Mouse (Mus musculus): ENCODE measurements around the gene Rem2. TPM values are rescaled to one million over a fixed set of nuclear protein-coding genes. Genes with fewer than 3 reads are reported as not detected.

Gene Rem2
- polyA plus RNA-seq, 1 experiment from 2014 or later: 4.3 TPM

Other genes with a start within 250 kb of the Rem2 start
- 240 and 247 TPM in 2 replicates for gene Dad1, start 222.0 kb upstream of the Rem2 start, polyA plus RNA-seq (2016; fragmentation: Nextera tagmentation; extraction: Ambion mirVana)
- 37.6 and 42.5 TPM in 2 replicates for gene Abhd4, start 221.9 kb upstream of the Rem2 start, polyA plus RNA-seq (2016; fragmentation: Nextera tagmentation; extraction: Ambion mirVana)
- gene Olfr49, start 191.2 kb upstream of the Rem2 start, polyA plus RNA-seq (2016; fragmentation: Nextera tagmentation; extraction: Ambion mirVana): not detected in 2 replicates
- 47.1 and 50.9 TPM in 2 replicates for gene Oxa1l, start 115.3 kb upstream of the Rem2 start, polyA plus RNA-seq (2016; fragmentation: Nextera tagmentation; extraction: Ambion mirVana)
- gene Slc7a7, start 58.3 kb upstream of the Rem2 start, polyA plus RNA-seq (2016; fragmentation: Nextera tagmentation; extraction: Ambion mirVana): 3.3 and 5.1 TPM in 2 replicates
- gene Mrpl52, start 49.2 kb upstream of the Rem2 start, polyA plus RNA-seq (2016; fragmentation: Nextera tagmentation; extraction: Ambion mirVana): 259 and 277 TPM in 2 replicates
- gene Mmp14, start 44.5 kb upstream of the Rem2 start, polyA plus RNA-seq (2016; fragmentation: Nextera tagmentation; extraction: Ambion mirVana): 149 and 176 TPM in 2 replicates
- gene Lrp10, start 12.0 kb upstream of the Rem2 start, polyA plus RNA-seq (2016; fragmentation: Nextera tagmentation; extraction: Ambion mirVana): 28.3 and 28.7 TPM in 2 replicates
- 105 and 106 TPM in 2 replicates for gene Prmt5, start 41.4 kb downstream of the Rem2 start, polyA plus RNA-seq (2016; fragmentation: Nextera tagmentation; extraction: Ambion mirVana)
- 54.5 and 58.1 TPM in 2 replicates for gene Haus4, start 78.5 kb downstream of the Rem2 start, polyA plus RNA-seq (2016; fragmentation: Nextera tagmentation; extraction: Ambion mirVana)
- 68.9 and 72.2 TPM in 2 replicates for gene Ajuba, start 101.5 kb downstream of the Rem2 start, polyA plus RNA-seq (2016; fragmentation: Nextera tagmentation; extraction: Ambion mirVana)
- gene 4931414P19Rik, start 129.9 kb downstream of the Rem2 start, polyA plus RNA-seq (2016; fragmentation: Nextera tagmentation; extraction: Ambion mirVana): 9.7 and 10.7 TPM in 2 replicates
- 410 and 432 TPM in 2 replicates for gene Psmb5, start 141.9 kb downstream of the Rem2 start, polyA plus RNA-seq (2016; fragmentation: Nextera tagmentation; extraction: Ambion mirVana)
- gene Psmb11, start 145.3 kb downstream of the Rem2 start, polyA plus RNA-seq (2016; fragmentation: Nextera tagmentation; extraction: Ambion mirVana): 0.06 and 0.29 TPM in 2 replicates
- not detected in 2 replicates for gene Gm17606, start 164.9 kb downstream of the Rem2 start, polyA plus RNA-seq (2016; fragmentation: Nextera tagmentation; extraction: Ambion mirVana)
- 11.8 and 12.9 TPM in 2 replicates for gene Cdh24, start 165.3 kb downstream of the Rem2 start, polyA plus RNA-seq (2016; fragmentation: Nextera tagmentation; extraction: Ambion mirVana)
- 105 TPM in 2 replicates for gene 1700123O20Rik, start 210.1 kb downstream of the Rem2 start, polyA plus RNA-seq (2016; fragmentation: Nextera tagmentation; extraction: Ambion mirVana)
- gene Acin1, start 210.8 kb downstream of the Rem2 start, polyA plus RNA-seq (2016; fragmentation: Nextera tagmentation; extraction: Ambion mirVana): 148 and 175 TPM in 2 replicates
- 0.16 and 0.23 TPM in 2 replicates for gene Gm29776, start 222.7 kb downstream of the Rem2 start, polyA plus RNA-seq (2016; fragmentation: Nextera tagmentation; extraction: Ambion mirVana)
- gene Cebpe, start 236.1 kb downstream of the Rem2 start, polyA plus RNA-seq (2016; fragmentation: Nextera tagmentation; extraction: Ambion mirVana): not detected in 2 replicates